Mouse (Mus musculus) layer of hippocampus, postnatal 10 days (tissue): ENCODE data around the gene Doc2g. TPM values are rescaled to one million over a fixed set of nuclear protein-coding genes. Genes with fewer than 3 reads are reported as not detected.
A peak's percentile ranks its signal among the peaks of the same experiment; 100 is the strongest.

Experiments used
- DNase-seq, 2 experiments: peaks; one replicate each; pipeline ENCODE4 v3.0.0; 2021; ENCODE audit warnings: low spot score in 2 of 2
- total RNA-seq, 2 experiments: library from RNA; stranded (reverse); gene quantifications; 2 replicates each; pipeline ENCODE4 v1.2.3; 2021

The Doc2g gene
- total RNA-seq, 2 experiments from 2014 or later, result 2.9 to 3.3 TPM

GRCm38 (mm10) chr19:4051741-4052515, 48.8 kb downstream of the Doc2g start:
- DNase-seq, result peak; percentile 62 to 69

GRCm38 (mm10) chr19:4052516-4053030, 49.5 kb downstream of the Doc2g start:
- DNase-seq, result no peak

GRCm38 (mm10) chr19:4054613-4055012, 51.5 kb downstream of the Doc2g start:
- no peak for DNase-seq

GRCm38 (mm10) chr19:4055216-4055946, 52.3 kb downstream of the Doc2g start:
- no peak for DNase-seq

GRCm38 (mm10) chr19:4055947-4056693, 53.0 kb downstream of the Doc2g start:
- DNase-seq, result no peak

Other genes with a start within 250 kb of the Doc2g start
- 10 to 100 TPM; 72.9 to 76.9 TPM for gene Kmt5b, start 235.9 kb upstream of the Doc2g start, total RNA-seq
- gene Chka, start 151.5 kb upstream of the Doc2g start, total RNA-seq, result 100 to 1,000 TPM in 1 of 2 experiments, 10 to 100 TPM in 1; 98.1 to 104 TPM
- gene Tcirg1, start 96.2 kb upstream of the Doc2g start, total RNA-seq, result 10 to 100 TPM; 19.1 to 26.0 TPM
- gene Ndufs8, start 90.5 kb upstream of the Doc2g start, total RNA-seq, result 100 to 1,000 TPM; 134 to 139 TPM
- gene Aldh3b1, start 73.5 kb upstream of the Doc2g start, total RNA-seq, result 1 to 10 TPM; 1.3 to 1.7 TPM
- gene Unc93b1, start 68.1 kb upstream of the Doc2g start, total RNA-seq, result 10 to 100 TPM; 13.9 to 20.7 TPM
- not detected for gene Aldh3b3, start 44.7 kb upstream of the Doc2g start, total RNA-seq
- 1 to 10 TPM; 1.3 to 1.4 TPM for gene Aldh3b2, start 31.0 kb upstream of the Doc2g start, total RNA-seq
- 1 to 10 TPM; 1.9 to 2.2 TPM for gene Acy3, start 16.7 kb upstream of the Doc2g start, total RNA-seq
- gene Tbx10, start 10.6 kb upstream of the Doc2g start, total RNA-seq, result not detected
- gene Nudt8, start 2.7 kb upstream of the Doc2g start, total RNA-seq, result 1 to 10 TPM; 9.0 to 9.4 TPM
- 1 to 10 TPM; 1.7 TPM for gene Gm49405, start 2.7 kb upstream of the Doc2g start, total RNA-seq
- 100 to 1,000 TPM; 197 to 207 TPM for gene Ndufv1, start 9.5 kb downstream of the Doc2g start, total RNA-seq
- 100 to 1,000 TPM; 263 to 285 TPM for gene Gstp1, start 34.7 kb downstream of the Doc2g start, total RNA-seq
- gene Gstp2, start 42.7 kb downstream of the Doc2g start, total RNA-seq, result 10 to 100 TPM; 18.5 to 23.6 TPM
- not detected for gene Gstp3, start 56.3 kb downstream of the Doc2g start, total RNA-seq
- not detected for gene Cabp2, start 78.3 kb downstream of the Doc2g start, total RNA-seq
- gene Cdk2ap2, start 93.9 kb downstream of the Doc2g start, total RNA-seq, result 10 to 100 TPM; 21.5 to 23.6 TPM
- gene Pitpnm1, start 96.7 kb downstream of the Doc2g start, total RNA-seq, result 100 to 1,000 TPM; 178 to 201 TPM
- 10 to 100 TPM; 74.6 to 76.5 TPM for gene Aip, start 122.5 kb downstream of the Doc2g start, total RNA-seq
- gene Gpr152, start 136.5 kb downstream of the Doc2g start, total RNA-seq, result not detected
- under 1 TPM in 1 of 2 experiments, not detected in 1; 0.30 TPM for gene Cabp4, start 140.7 kb downstream of the Doc2g start, total RNA-seq
- 10 to 100 TPM; 82.0 to 88.5 TPM for gene Coro1b, start 145.3 kb downstream of the Doc2g start, total RNA-seq
- 1 to 10 TPM; 1.3 to 2.5 TPM for gene Ptprcap, start 150.3 kb downstream of the Doc2g start, total RNA-seq
- 10 to 100 TPM; 31.6 to 39.9 TPM for gene Rps6kb2, start 160.0 kb downstream of the Doc2g start, total RNA-seq
- 1 to 10 TPM; 3.0 to 3.6 TPM for gene Carns1, start 172.2 kb downstream of the Doc2g start, total RNA-seq
- 1 to 10 TPM; 1.6 to 2.1 TPM for gene Tbc1d10c, start 188.0 kb downstream of the Doc2g start, total RNA-seq
- 100 to 1,000 TPM; 295 to 307 TPM for gene Ppp1ca, start 188.8 kb downstream of the Doc2g start, total RNA-seq
- 1 to 10 TPM; 8.0 to 8.9 TPM for gene Rad9a, start 198.3 kb downstream of the Doc2g start, total RNA-seq
- gene Clcf1, start 210.9 kb downstream of the Doc2g start, total RNA-seq, result under 1 TPM; 0.36 to 0.75 TPM
- gene AC109138.7, start 211.0 kb downstream of the Doc2g start, total RNA-seq, result not detected
- 10 to 100 TPM; 14.4 to 15.8 TPM for gene Pold4, start 228.6 kb downstream of the Doc2g start, total RNA-seq